In genomic region chr1:194952891-194953290, GRCm38 (mm10) we compare ENCODE assay signal across 19 mouse cellular contexts. TPM values are rescaled to one million over a fixed set of nuclear protein-coding genes. Genes with fewer than 3 reads are reported as not detected.
DNase-seq lines count a peak whose midpoint lies in the region; ATAC-seq and TF ChIP-seq lines count a peak whose summit lies in the region.
"Had no signal": no experiment of that assay in that cellular context is flagged by ENCODE, and none has a peak within 500 bp of the region (broad histone marks: within the 10 kb centered on the region; RNA-seq: fewer than 3 reads in every experiment).

No protein-coding gene starts in this region.

- no peaks in the 10 kb centered on the region for H3K36me3 ChIP-seq in liver, embryonic 14.5 days (replicated peaks; ENCODE audit: control insufficient read depth, insufficient read depth, low read depth)
- no peaks in the 10 kb centered on the region for H3K36me3 ChIP-seq in liver, embryonic 12.5 days
- H3K36me3 ChIP-seq in E14TG2a.4 (ENCODE audit: insufficient read depth, low read length): no peaks in the 10 kb centered on the region
- H3K36me3 ChIP-seq: embryonic facial prominence, embryonic 15.5 days; forebrain, embryonic 12.5 days; midbrain, embryonic 13.5 days had no signal

- peak; percentile 84 for DNase-seq in heart, adult 11 months
- DNase-seq in heart, adult 18-20 months: no peak
- DNase-seq in liver, embryonic 14.5 days (ENCODE audit: low read depth in 3 of 3, low spot score in 3 of 3): no peak
- DNase-seq in thymus, postnatal 10 days (ENCODE audit: low spot score in 2 of 2): no peak
- DNase-seq: adrenal gland, adult 2 months; cerebellum, adult 18-20 months; heart, postnatal 36 days; layer of hippocampus, adult 9-11 months; right cerebral cortex, postnatal 25 days; thymus, adult 18-20 months had no signal

- no peak for TF ChIP-seq POLR2A in cortical plate, adult 2 months (IDR thresholded peaks at IDR 0.05; ENCODE audit: extremely low read depth, insufficient read depth, low read length)

- TF ChIP-seq CTCF in liver, embryonic 14.5 days (IDR thresholded peaks at IDR 0.05; ENCODE audit: low read depth): no peak
- peak; percentile 22 for TF ChIP-seq CTCF in E14TG2a.4 (conservative IDR thresholded peaks at IDR 0.05; ENCODE audit: low read length)
- TF ChIP-seq CTCF in cortical plate, adult 2 months (IDR thresholded peaks at IDR 0.05; ENCODE audit: extremely low read depth, insufficient read depth, low read length): peak; percentile 23; the same call in 1 of the 2 replicates

- 0 out of 2 replicates have a peak, but pooled peaks have one; percentile 12 for ATAC-seq in liver, embryonic 14.5 days (ENCODE audit: insufficient read depth)
- ATAC-seq in liver, embryonic 12.5 days: no peak
- ATAC-seq: midbrain, embryonic 13.5 days had no signal

- no peak overlapping the region for H3K27ac ChIP-seq in liver, embryonic 14.5 days
- no peak overlapping the region for H3K27ac ChIP-seq in liver, embryonic 12.5 days
- no peak overlapping the region for H3K27ac ChIP-seq in cortical plate, adult 2 months (ENCODE audit: insufficient read depth, low read length)
- H3K27ac ChIP-seq: embryonic facial prominence, embryonic 15.5 days; forebrain, embryonic 12.5 days; macrophage; midbrain, embryonic 13.5 days had no signal

- H3K9ac ChIP-seq in liver, embryonic 14.5 days (replicated peaks): no peak overlapping the region
- H3K9ac ChIP-seq in liver, embryonic 12.5 days: no peak overlapping the region
- H3K9ac ChIP-seq: embryonic facial prominence, embryonic 15.5 days; forebrain, embryonic 12.5 days; midbrain, embryonic 13.5 days had no signal

- no peak overlapping the region for H3K4me2 ChIP-seq in liver, embryonic 14.5 days (ENCODE audit: low read depth)
- no peak overlapping the region for H3K4me2 ChIP-seq in liver, embryonic 12.5 days
- H3K4me2 ChIP-seq: embryonic facial prominence, embryonic 15.5 days; forebrain, embryonic 12.5 days; heart, embryonic 11.5 days; liver, embryonic 11.5 days; midbrain, embryonic 13.5 days had no signal

- H3K4me3 ChIP-seq in liver, embryonic 14.5 days (ENCODE audit: insufficient read depth in 1 of 2, low read depth in 2 of 2, low read length in 2 of 2): no peak overlapping the region
- H3K4me3 ChIP-seq in liver, embryonic 12.5 days: no peak overlapping the region
- H3K4me3 ChIP-seq in E14TG2a.4 (replicated peaks; ENCODE audit: low read length): no peak overlapping the region
- no peak overlapping the region for H3K4me3 ChIP-seq in cortical plate, adult 2 months (ENCODE audit: insufficient read depth, low read length)
- H3K4me3 ChIP-seq: embryonic facial prominence, embryonic 15.5 days; forebrain, embryonic 12.5 days; midbrain, embryonic 13.5 days had no signal

- no peaks in the 10 kb centered on the region for H3K27me3 ChIP-seq in liver, embryonic 14.5 days (ENCODE audit: control insufficient read depth, insufficient read depth, low read length)
- no peaks in the 10 kb centered on the region for H3K27me3 ChIP-seq in liver, embryonic 12.5 days (replicated peaks)
- no peaks in the 10 kb centered on the region for H3K27me3 ChIP-seq in E14TG2a.4 (ENCODE audit: insufficient read depth, low read length)
- H3K27me3 ChIP-seq: embryonic facial prominence, embryonic 15.5 days; forebrain, embryonic 12.5 days; midbrain, embryonic 13.5 days had no signal

- no peak for TF ChIP-seq EP300 in liver, embryonic 14.5 days (IDR thresholded peaks at IDR 0.05; ENCODE audit: low read depth)

- H3K9me3 ChIP-seq in liver, embryonic 14.5 days (ENCODE audit: control insufficient read depth, low read length): no peaks in the 10 kb centered on the region
- no peaks in the 10 kb centered on the region for H3K9me3 ChIP-seq in liver, embryonic 12.5 days (replicated peaks)
- H3K9me3 ChIP-seq in E14TG2a.4 (ENCODE audit: low read length): no peaks in the 10 kb centered on the region
- H3K9me3 ChIP-seq: embryonic facial prominence, embryonic 15.5 days; forebrain, embryonic 12.5 days; midbrain, embryonic 13.5 days had no signal

- 0 out of 4 replicates have a peak, but pooled peaks cover 0 to 2% of the 10 kb centered on the region in 2 experiments for H3K4me1 ChIP-seq in liver, embryonic 14.5 days (replicated peaks; ENCODE audit: control insufficient read depth in 2 of 2, insufficient read depth in 2 of 2, low read length in 1 of 2)
- H3K4me1 ChIP-seq in liver, embryonic 12.5 days: no peaks in the 10 kb centered on the region
- no peaks in the 10 kb centered on the region for H3K4me1 ChIP-seq in E14TG2a.4 (replicated peaks; ENCODE audit: low read depth, low read length)
- peaks cover 4% of the 10 kb centered on the region for H3K4me1 ChIP-seq in cortical plate, adult 2 months (ENCODE audit: control insufficient read depth, insufficient read depth, low read length)
- H3K4me1 ChIP-seq: embryonic facial prominence, embryonic 15.5 days; forebrain, embryonic 12.5 days; midbrain, embryonic 13.5 days had no signal

- 46% methylated on average over 1 of the region's 1 CpGs for WGBS in liver, embryonic 14.5 days (ENCODE audit: insufficient replicate concordance)
- 65% methylated on average over 1 of the region's 1 CpGs for WGBS in liver, embryonic 12.5 days (ENCODE audit: insufficient replicate concordance)

RNA-seq across cellular contexts. Expression of gene Cd34, which starts 14.3 kb away (rescaled TPM):
- total RNA-seq in heart, adult 18-20 months (2021): 10 to 100 TPM; 76.1 to 78.5 TPM
- polyA plus RNA-seq in liver, embryonic 14.5 days (2012; rRNA removed): 5.8 and 7.7 TPM in 2 replicates
- 10.6 and 11.2 TPM in 2 replicates for polyA plus RNA-seq in liver, embryonic 14.5 days (2014; fragmentation: Nextera tagmentation; extraction: Ambion mirVana)
- polyA plus RNA-seq in liver, embryonic 12.5 days (2016; fragmentation: Nextera tagmentation; extraction: Ambion mirVana): 26.6 and 28.3 TPM in 2 replicates
- polyA plus RNA-seq in cortical plate, adult 2 months (2012; rRNA removed): 85.9 and 99.4 TPM in 2 replicates
